Mouse (Mus musculus): ENCODE data around the gene Sympk. TPM values are rescaled to one million over a fixed set of nuclear protein-coding genes. Genes with fewer than 3 reads are reported as not detected.

Gene Sympk
- total and polyA plus RNA-seq, 2 experiments from 2014 or later = 20.0 to 73.8 TPM

- Histone ChIP-seq H3K4me2 (ENCODE audit: low read depth) (no peak overlapping the region), H3K36me3 (ENCODE audit: insufficient read depth) (peaks cover 41% of the 10 kb centered on the region), H3K27me3 (ENCODE audit: insufficient read depth, low read length) (peaks cover 7% of the 10 kb centered on the region), H3K9ac (no peak overlapping the region), H3K4me1 (ENCODE audit: insufficient read depth) (peaks cover 3% of the 10 kb centered on the region; the same call in 1 of the 2 replicates), H3K27ac (ENCODE audit: low read depth, low read length) (no peak overlapping the region), H3K4me3 (ENCODE audit: low read depth, low read length) (no peak overlapping the region), H3K9me3 (ENCODE audit: low read length) (no peaks in the 10 kb centered on the region)
- DNase-seq (no peak), ATAC-seq (no peak)
- no peak for TF ChIP-seq CTCF (IDR thresholded peaks at IDR 0.05; ENCODE audit: low read depth)
Measured at GRCm38 (mm10) chr7:19028067-19028466, 3.9 kb downstream of the Sympk start.

- Histone ChIP-seq H3K4me3 (ENCODE audit: low read depth, low read length) (no peak overlapping the region), H3K9ac (no peak overlapping the region), H3K36me3 (ENCODE audit: insufficient read depth) (peaks cover 49% of the 10 kb centered on the region), H3K4me1 (ENCODE audit: insufficient read depth) (peaks cover 3% of the 10 kb centered on the region; the same call in 1 of the 2 replicates), H3K27me3 (ENCODE audit: insufficient read depth, low read length) (no peaks in the 10 kb centered on the region), H3K4me2 (ENCODE audit: low read depth) (no peak overlapping the region), H3K27ac (ENCODE audit: low read depth, low read length) (no peak overlapping the region), H3K9me3 (ENCODE audit: low read length) (no peaks in the 10 kb centered on the region)
- DNase-seq (peak; percentile 45), ATAC-seq (peak; percentile 52)
- TF ChIP-seq CTCF (IDR thresholded peaks at IDR 0.05; ENCODE audit: low read depth) = peak; percentile 73
- WGBS = 54% methylated on average over 6 of the region's 6 CpGs
Measured at GRCm38 (mm10) chr7:19029084-19029653, 5.0 kb downstream of the Sympk start.

- Histone ChIP-seq H3K4me3 (ENCODE audit: low read depth, low read length) (no peak overlapping the region), H3K36me3 (ENCODE audit: insufficient read depth) (peaks cover 73% of the 10 kb centered on the region), H3K9ac (no peak overlapping the region), H3K9me3 (ENCODE audit: low read length) (no peaks in the 10 kb centered on the region), H3K4me1 (ENCODE audit: insufficient read depth) (no peaks in the 10 kb centered on the region), H3K4me2 (ENCODE audit: low read depth) (no peak overlapping the region), H3K27ac (ENCODE audit: low read depth, low read length) (no peak overlapping the region), H3K27me3 (ENCODE audit: insufficient read depth, low read length) (no peaks in the 10 kb centered on the region)
- TF ChIP-seq CTCF (IDR thresholded peaks at IDR 0.05; ENCODE audit: low read depth) = no peak
- no peak for DNase-seq
- WGBS = 74% methylated on average over 4 of the region's 4 CpGs
- ATAC-seq = no peak
Measured at GRCm38 (mm10) chr7:19031641-19032040, 7.5 kb downstream of the Sympk start.

GRCm38 (mm10) chr7:19044616-19045015, 20.4 kb downstream of the Sympk start:
- no peak overlapping the region for H3K4me3 ChIP-seq (ENCODE audit: low read depth, low read length)
- no peaks in the 10 kb centered on the region for H3K27me3 ChIP-seq (ENCODE audit: insufficient read depth, low read length)
- no peak for DNase-seq
- H3K4me1 ChIP-seq (ENCODE audit: insufficient read depth) = no peaks in the 10 kb centered on the region
- no peaks in the 10 kb centered on the region for H3K9me3 ChIP-seq (ENCODE audit: low read length)
- 98% methylated on average over 6 of the region's 6 CpGs for WGBS
- ATAC-seq = no peak
- no peak for TF ChIP-seq CTCF (IDR thresholded peaks at IDR 0.05; ENCODE audit: low read depth)
- peaks cover 99% of the 10 kb centered on the region for H3K36me3 ChIP-seq (ENCODE audit: insufficient read depth)
- no peak overlapping the region for H3K27ac ChIP-seq (ENCODE audit: low read depth, low read length)
- no peak overlapping the region for H3K4me2 ChIP-seq (ENCODE audit: low read depth)
- H3K9ac ChIP-seq = no peak overlapping the region

GRCm38 (mm10) chr7:19046286-19047069, 22.3 kb downstream of the Sympk start:
- Histone ChIP-seq H3K27me3 (ENCODE audit: insufficient read depth, low read length) (no peaks in the 10 kb centered on the region), H3K9ac (no peak overlapping the region), H3K36me3 (ENCODE audit: insufficient read depth) (peaks cover 99% of the 10 kb centered on the region), H3K27ac (ENCODE audit: low read depth, low read length) (no peak overlapping the region), H3K4me3 (ENCODE audit: low read depth, low read length) (no peak overlapping the region), H3K4me2 (ENCODE audit: low read depth) (no peak overlapping the region), H3K9me3 (ENCODE audit: low read length) (no peaks in the 10 kb centered on the region), H3K4me1 (ENCODE audit: insufficient read depth) (no peaks in the 10 kb centered on the region)
- no peak for TF ChIP-seq CTCF (IDR thresholded peaks at IDR 0.05; ENCODE audit: low read depth)
- 0 out of 2 replicates have a peak, but pooled peaks have one; percentile 12 for ATAC-seq
- 93% methylated on average over 11 of the region's 11 CpGs for WGBS
- DNase-seq = no peak

- no peaks in the 10 kb centered on the region for H3K9me3 ChIP-seq (ENCODE audit: low read length)
- H3K9ac ChIP-seq = no peak overlapping the region
- H3K4me2 ChIP-seq (ENCODE audit: low read depth) = no peak overlapping the region
- WGBS = 88% methylated on average over 14 of the region's 14 CpGs
- H3K4me3 ChIP-seq (ENCODE audit: low read depth, low read length) = no peak overlapping the region
- no peaks in the 10 kb centered on the region for H3K4me1 ChIP-seq (ENCODE audit: insufficient read depth)
- H3K36me3 ChIP-seq (ENCODE audit: insufficient read depth) = peaks cover 92% of the 10 kb centered on the region
- TF ChIP-seq CTCF (IDR thresholded peaks at IDR 0.05; ENCODE audit: low read depth) = no peak
- no peak for DNase-seq
- no peak for ATAC-seq
- no peaks in the 10 kb centered on the region for H3K27me3 ChIP-seq (ENCODE audit: insufficient read depth, low read length)
- no peak overlapping the region for H3K27ac ChIP-seq (ENCODE audit: low read depth, low read length)
Measured at GRCm38 (mm10) chr7:19048006-19048527, 23.9 kb downstream of the Sympk start.

GRCm38 (mm10) chr7:19049252-19049651, 25.1 kb downstream of the Sympk start:
- DNase-seq = no peak
- Histone ChIP-seq H3K27me3 (ENCODE audit: insufficient read depth, low read length) (no peaks in the 10 kb centered on the region), H3K27ac (ENCODE audit: low read depth, low read length) (no peak overlapping the region), H3K36me3 (ENCODE audit: insufficient read depth) (peaks cover 81% of the 10 kb centered on the region), H3K9ac (no peak overlapping the region), H3K4me1 (ENCODE audit: insufficient read depth) (no peaks in the 10 kb centered on the region), H3K9me3 (ENCODE audit: low read length) (no peaks in the 10 kb centered on the region), H3K4me2 (ENCODE audit: low read depth) (no peak overlapping the region), H3K4me3 (ENCODE audit: low read depth, low read length) (no peak overlapping the region)
- ATAC-seq = no peak
- 86% methylated on average over 5 of the region's 5 CpGs for WGBS
- TF ChIP-seq CTCF (IDR thresholded peaks at IDR 0.05; ENCODE audit: low read depth) = no peak
